In the genomic region with DNA sequence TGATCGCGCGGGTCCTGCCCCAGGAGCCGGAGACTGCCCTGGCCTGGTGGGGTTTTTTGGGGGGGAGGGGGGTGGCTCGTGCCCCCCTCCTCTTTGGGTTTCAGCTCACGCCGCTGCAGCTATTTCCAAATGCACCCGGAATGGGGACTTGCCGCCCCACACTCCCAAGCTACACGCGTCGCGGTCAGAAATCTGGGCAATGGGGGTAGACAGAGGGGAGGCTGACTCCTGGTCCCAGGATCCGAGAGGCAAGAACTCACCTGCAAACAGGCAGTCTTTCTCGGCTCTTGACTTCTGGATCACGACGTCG, we compare ENCODE assay signal across 8 mouse cellular contexts. TPM values are rescaled to one million over a fixed set of nuclear protein-coding genes. Genes with fewer than 3 reads are reported as not detected.
DNase-seq lines count a peak whose midpoint lies in the region; ATAC-seq and TF ChIP-seq lines count a peak whose summit lies in the region.

No protein-coding gene starts in this region.

- H3K4me3 ChIP-seq in kidney, embryonic 15.5 days (replicated peaks) = peak overlapping the region; percentile 89
- peak overlapping the region; percentile 71 for H3K4me3 ChIP-seq in ES-Bruce4 (ENCODE audit: low read depth, low read length)
- H3K4me3 ChIP-seq in embryonic facial prominence, embryonic 14.5 days (ENCODE audit: low read depth, low read length) = peak overlapping the region; percentile 91
- peak overlapping the region; percentile 86 for H3K4me3 ChIP-seq in intestine, embryonic 14.5 days (ENCODE audit: low read depth, low read length)
- H3K4me3 ChIP-seq in neural tube, embryonic 12.5 days = peak overlapping the region; percentile 77

- H3K4me1 ChIP-seq in kidney, embryonic 15.5 days = peaks cover 21% of the 10 kb centered on the region
- H3K4me1 ChIP-seq in ES-Bruce4 (ENCODE audit: control insufficient read depth, insufficient read depth, low read length) = no peaks in the 10 kb centered on the region
- peaks cover 28% of the 10 kb centered on the region for H3K4me1 ChIP-seq in embryonic facial prominence, embryonic 14.5 days (ENCODE audit: control insufficient read depth, insufficient read depth, low read length)
- H3K4me1 ChIP-seq in intestine, embryonic 14.5 days (replicated peaks; ENCODE audit: control insufficient read depth, insufficient read depth, low read length) = 0 out of 2 replicates have a peak, but pooled peaks cover 6% of the 10 kb centered on the region
- 0 out of 2 replicates have a peak, but pooled peaks cover 5% of the 10 kb centered on the region for H3K4me1 ChIP-seq in neural tube, embryonic 12.5 days

- peak overlapping the region; percentile 90 for H3K9ac ChIP-seq in kidney, embryonic 15.5 days
- H3K9ac ChIP-seq in ES-Bruce4 (ENCODE audit: low read depth, poor library complexity, severe bottlenecking) = peak overlapping the region; percentile 79
- H3K9ac ChIP-seq in embryonic facial prominence, embryonic 14.5 days (ENCODE audit: low read depth, low read length) = peak overlapping the region; percentile 96
- H3K9ac ChIP-seq in intestine, embryonic 14.5 days (ENCODE audit: low read length) = peak overlapping the region; percentile 82
- H3K9ac ChIP-seq in neural tube, embryonic 12.5 days = peak overlapping the region; percentile 88

- no peak for TF ChIP-seq CTCF in ES-Bruce4 (IDR thresholded peaks at IDR 0.05; ENCODE audit: low read depth, low read length)

- WGBS in kidney, embryonic 15.5 days = under 1% methylated on average over 15 of the region's 18 CpGs
- WGBS in embryonic facial prominence, embryonic 14.5 days = 0% methylated on average over 11 of the region's 18 CpGs
- 0% methylated on average over 15 of the region's 18 CpGs for WGBS in intestine, embryonic 14.5 days
- WGBS in neural tube, embryonic 12.5 days = 0% methylated on average over 17 of the region's 18 CpGs

- H3K9me3 ChIP-seq in kidney, embryonic 15.5 days (replicated peaks) = no peaks in the 10 kb centered on the region
- no peaks in the 10 kb centered on the region for H3K9me3 ChIP-seq in ES-Bruce4 (replicated peaks; ENCODE audit: control insufficient read depth, insufficient read depth, low read length, poor library complexity, severe bottlenecking)
- H3K9me3 ChIP-seq in embryonic facial prominence, embryonic 14.5 days (ENCODE audit: control insufficient read depth, low read length) = no peaks in the 10 kb centered on the region
- H3K9me3 ChIP-seq in intestine, embryonic 14.5 days (ENCODE audit: control insufficient read depth, low read length) = no peaks in the 10 kb centered on the region
- H3K9me3 ChIP-seq in neural tube, embryonic 12.5 days = no peaks in the 10 kb centered on the region

- H3K27ac ChIP-seq in kidney, embryonic 15.5 days = peak overlapping the region; percentile 90
- H3K27ac ChIP-seq in ES-Bruce4 (ENCODE audit: insufficient read depth, low read length) = no peak overlapping the region
- peak overlapping the region; percentile 96 for H3K27ac ChIP-seq in embryonic facial prominence, embryonic 14.5 days (replicated peaks; ENCODE audit: low read depth, low read length)
- H3K27ac ChIP-seq in intestine, embryonic 14.5 days (ENCODE audit: low read depth) = peak overlapping the region; percentile 86
- peak overlapping the region; percentile 69 for H3K27ac ChIP-seq in neural tube, embryonic 12.5 days

- ATAC-seq in kidney, embryonic 15.5 days (replicated peaks; ENCODE audit: low FRiP score) = peak; percentile 60
- peak; percentile 23 for ATAC-seq in embryonic facial prominence, embryonic 14.5 days (ENCODE audit: low read depth)
- ATAC-seq in intestine, embryonic 14.5 days (replicated peaks; ENCODE audit: low FRiP score, low TSS enrichment, low read depth) = peak; percentile 51; the same call in 1 of the 2 replicates
- ATAC-seq in neural tube, embryonic 12.5 days (ENCODE audit: low FRiP score, low read depth) = peak; percentile 65

- H3K36me3 ChIP-seq in kidney, embryonic 15.5 days = no peaks in the 10 kb centered on the region
- no peaks in the 10 kb centered on the region for H3K36me3 ChIP-seq in ES-Bruce4 (ENCODE audit: control insufficient read depth, insufficient read depth, low read length, poor library complexity, severe bottlenecking)
- no peaks in the 10 kb centered on the region for H3K36me3 ChIP-seq in embryonic facial prominence, embryonic 14.5 days (ENCODE audit: control insufficient read depth, insufficient read depth, low read length)
- no peaks in the 10 kb centered on the region for H3K36me3 ChIP-seq in intestine, embryonic 14.5 days (ENCODE audit: control insufficient read depth, insufficient read depth, low read length)
- no peaks in the 10 kb centered on the region for H3K36me3 ChIP-seq in neural tube, embryonic 12.5 days

- peak overlapping the region; percentile 90 for H3K4me2 ChIP-seq in kidney, embryonic 15.5 days
- peak overlapping the region; percentile 78 for H3K4me2 ChIP-seq in embryonic facial prominence, embryonic 14.5 days (ENCODE audit: low read depth, low read length)
- H3K4me2 ChIP-seq in intestine, embryonic 14.5 days (ENCODE audit: low read length) = peak overlapping the region; percentile 82
- H3K4me2 ChIP-seq in neural tube, embryonic 12.5 days (replicated peaks) = peak overlapping the region; percentile 73

- H3K27me3 ChIP-seq in kidney, embryonic 15.5 days = no peaks in the 10 kb centered on the region; the same call in 1 of the 2 replicates
- H3K27me3 ChIP-seq in ES-Bruce4 (ENCODE audit: control insufficient read depth, insufficient read depth, low read length, poor library complexity, severe bottlenecking) = peaks cover 15% of the 10 kb centered on the region
- no peaks in the 10 kb centered on the region for H3K27me3 ChIP-seq in embryonic facial prominence, embryonic 14.5 days (replicated peaks; ENCODE audit: control insufficient read depth, insufficient read depth, low read length)
- 0 out of 2 replicates have a peak, but pooled peaks cover 3% of the 10 kb centered on the region for H3K27me3 ChIP-seq in intestine, embryonic 14.5 days (replicated peaks; ENCODE audit: control insufficient read depth, insufficient read depth, low read length)
- no peaks in the 10 kb centered on the region for H3K27me3 ChIP-seq in neural tube, embryonic 12.5 days (replicated peaks)

- no peak for TF ChIP-seq EP300 in ES-Bruce4 (IDR thresholded peaks at IDR 0.05; ENCODE audit: insufficient read depth, low read depth, low read length)

- no peak for TF ChIP-seq POLR2A in ES-Bruce4 (IDR thresholded peaks at IDR 0.05; ENCODE audit: insufficient read depth, low read length)

- no peak for DNase-seq in kidney, postnatal 14 days
- DNase-seq in embryonic facial prominence, embryonic 14.5 days (ENCODE audit: low spot score) = no peak
- peak; percentile 84 for DNase-seq in intestine, embryonic 14.5 days (ENCODE audit: low spot score)
- no peak for DNase-seq in right cerebral cortex, postnatal 25 days
- no peak for DNase-seq in cerebellum, postnatal 14 days

RNA-seq across cellular contexts. Expression of a gene that starts 0.5 kb away (rescaled TPM):
- polyA plus RNA-seq in kidney, embryonic 15.5 days (2015; fragmentation: Nextera tagmentation; extraction: Ambion mirVana) = 16.8 and 18.5 TPM in 2 replicates
- 1.3 and 1.5 TPM in 2 replicates for polyA plus RNA-seq in ES-Bruce4 (2011; ENCODE audit: insufficient read depth, insufficient read length, low read depth, missing spikeins)
- 19.8 and 21.9 TPM in 2 replicates for polyA plus RNA-seq in embryonic facial prominence, embryonic 14.5 days (2014; fragmentation: Nextera tagmentation; extraction: Ambion mirVana)
- 12.1 and 12.9 TPM in 2 replicates for polyA plus RNA-seq in intestine, embryonic 14.5 days (2014; fragmentation: Nextera tagmentation; extraction: Ambion mirVana)
- polyA plus RNA-seq in neural tube, embryonic 12.5 days (2016; fragmentation: Nextera tagmentation; extraction: Ambion mirVana) = 17.3 and 19.5 TPM in 2 replicates
